Mouse (Mus musculus) mature B cell (primary cell): ENCODE measurements around the gene Olfr575.

ENCODE experiments used
- in situ Hi-C: fragments of 300-500 bp; cut with MboI; formaldehyde crosslinking; loops from 2 replicates; pipeline ENCODE4 v1.14.3; 2019

The Olfr575 gene

DNA sequence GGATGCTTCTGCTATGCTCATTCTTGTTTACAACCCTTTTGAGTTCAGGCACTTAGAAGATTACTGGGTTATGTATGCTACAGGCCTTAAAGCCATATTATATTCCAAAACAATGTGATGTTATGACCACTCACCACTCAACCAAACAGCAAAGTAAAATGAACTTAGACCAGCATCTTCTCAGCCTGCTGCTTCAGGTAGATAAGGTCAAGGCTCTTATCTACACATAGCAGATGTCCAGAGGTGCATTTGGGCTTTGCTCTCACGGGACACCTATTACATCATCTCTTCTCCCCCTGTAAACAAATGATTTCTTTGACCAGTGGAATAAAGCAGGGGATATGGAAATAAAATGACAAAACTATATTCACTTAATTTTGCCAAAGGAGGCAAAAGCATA, at the start of gene Olfr575:
Gene Olfr575 (minus strand): TSS at position 183 of the 400 bp plus-strand sequence.
- in situ Hi-C loops = no loop called here

DNA sequence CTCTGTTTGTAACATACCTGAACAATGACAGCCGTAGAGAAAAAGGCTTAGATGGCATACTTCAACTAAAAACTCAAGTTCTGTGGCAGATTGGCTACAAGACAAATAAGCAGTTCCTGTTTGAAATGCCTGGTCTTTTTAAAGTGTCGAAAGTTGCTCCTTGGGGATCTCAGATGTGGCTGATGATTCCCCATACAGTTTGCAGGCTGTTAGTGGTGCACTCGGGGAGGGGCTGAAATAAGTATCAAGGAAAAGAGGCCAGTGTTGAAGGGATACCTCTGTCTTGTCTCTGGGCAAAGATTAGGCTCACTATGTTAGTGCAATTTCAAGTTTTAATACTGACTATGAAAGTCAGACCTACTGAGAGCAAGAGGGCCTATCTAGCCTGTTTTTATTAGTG, 30.6 kb upstream of the Olfr575 start, which contains the start of gene Olfr578:
Gene Olfr578 (minus strand): TSS at position 101 of the 400 bp plus-strand sequence.
- in situ Hi-C loops = no loop called here

DNA sequence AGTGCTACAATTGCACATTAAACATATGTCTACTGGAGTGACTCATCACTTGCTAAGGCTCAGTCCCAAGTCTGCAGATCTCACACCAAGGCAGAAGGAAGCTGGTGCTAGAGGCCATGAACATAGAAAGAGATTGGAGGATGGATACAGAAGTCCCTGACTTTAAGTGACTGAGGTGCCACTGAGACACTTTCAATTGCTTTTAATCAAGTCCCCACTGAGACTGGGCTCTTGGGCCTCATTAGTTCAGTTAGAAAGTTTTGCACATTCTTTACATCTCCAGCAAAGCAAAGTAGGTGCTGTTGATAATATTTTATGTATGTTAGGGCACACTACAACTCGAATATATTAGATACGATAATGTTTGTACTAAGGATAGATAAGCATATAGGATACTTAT, 17.3 kb upstream of the Olfr575 start, which contains the start of gene Olfr577:
Gene Olfr577 (minus strand): TSS at position 101 of the 400 bp plus-strand sequence.
- in situ Hi-C loops = no loop called here

DNA sequence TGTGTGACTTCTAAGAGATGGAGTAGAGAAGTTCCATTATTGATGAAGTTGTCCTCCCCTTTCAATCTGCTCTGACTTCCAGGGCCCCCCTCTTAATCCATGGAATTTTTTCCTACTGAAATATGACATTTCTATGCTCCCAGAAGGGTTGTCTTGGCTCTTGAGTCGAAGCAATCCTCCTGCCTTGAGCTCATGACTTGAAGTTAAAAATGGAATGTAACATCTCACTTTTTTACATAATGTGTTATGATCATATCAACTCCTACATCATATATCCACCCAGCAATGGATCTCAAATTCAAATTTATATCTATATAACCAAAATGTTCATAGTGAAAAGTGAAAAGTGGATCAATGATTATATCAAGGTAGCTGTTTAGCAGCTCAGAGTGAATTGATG, 15.8 kb upstream of the Olfr575 start:
- in situ Hi-C loops = no loop called here

DNA sequence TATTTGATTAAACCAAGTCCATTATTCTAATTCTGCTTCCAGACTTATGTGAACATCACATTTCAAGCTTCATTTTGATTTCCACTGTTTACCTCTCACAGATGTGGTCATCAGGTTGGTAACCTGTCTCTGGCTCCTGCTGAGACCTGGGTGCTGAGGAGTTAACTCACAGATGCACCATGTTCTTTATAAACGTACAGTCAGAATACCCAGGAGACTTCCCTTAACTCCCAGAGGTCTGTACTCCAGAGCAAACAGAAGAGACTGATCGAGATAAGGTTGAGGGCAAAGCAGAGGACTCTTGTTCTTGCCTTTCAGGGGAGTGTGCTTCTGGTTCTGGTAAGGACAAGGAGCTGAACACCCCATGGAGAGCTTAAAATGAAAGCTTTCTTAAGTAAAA, 3.8 kb upstream of the Olfr575 start, which contains the start of gene Olfr576:
Gene Olfr576 (plus strand): TSS at position 301 of the 400 bp plus-strand sequence.
- in situ Hi-C loops = no loop called here

DNA sequence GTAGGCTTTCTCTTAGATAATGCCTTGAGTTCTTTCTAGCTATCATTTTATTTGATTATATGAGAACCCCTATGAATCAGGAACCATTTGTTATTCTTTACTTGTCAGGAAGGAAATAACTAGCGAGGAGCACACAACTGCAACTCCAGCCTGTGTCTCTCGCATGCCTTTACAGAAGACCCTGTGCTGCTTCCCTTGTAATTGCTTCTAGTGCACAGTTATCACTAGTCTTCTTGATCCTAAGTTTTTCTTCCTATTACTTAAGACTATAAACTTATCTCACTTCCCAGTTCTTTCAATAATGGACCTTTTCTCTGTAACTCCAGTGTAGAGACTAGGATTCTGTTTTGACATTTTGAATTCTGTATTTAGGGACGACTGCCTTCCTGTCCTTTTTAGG, 438 bp downstream of the Olfr575 start:
- in situ Hi-C loops = no loop called here

DNA sequence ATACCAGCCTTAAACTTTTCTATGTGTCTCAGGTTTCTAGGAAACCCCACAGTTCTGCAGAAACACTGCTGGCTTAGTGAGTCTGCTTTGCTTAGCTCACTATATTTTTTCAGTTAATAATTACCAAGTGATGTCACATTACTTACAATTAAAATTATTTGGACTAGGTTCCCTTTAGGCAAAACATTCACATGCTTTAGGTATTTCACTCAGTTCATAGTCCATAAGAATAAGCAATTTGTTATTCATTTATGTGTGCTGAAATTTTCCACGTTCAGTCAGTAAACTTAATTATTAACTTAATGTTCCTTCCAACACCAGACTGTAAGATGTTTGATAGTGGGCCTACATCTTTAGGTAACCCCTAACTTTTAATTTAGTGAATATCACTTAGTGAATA, 7.8 kb downstream of the Olfr575 start:
- in situ Hi-C loops = no loop called here

DNA sequence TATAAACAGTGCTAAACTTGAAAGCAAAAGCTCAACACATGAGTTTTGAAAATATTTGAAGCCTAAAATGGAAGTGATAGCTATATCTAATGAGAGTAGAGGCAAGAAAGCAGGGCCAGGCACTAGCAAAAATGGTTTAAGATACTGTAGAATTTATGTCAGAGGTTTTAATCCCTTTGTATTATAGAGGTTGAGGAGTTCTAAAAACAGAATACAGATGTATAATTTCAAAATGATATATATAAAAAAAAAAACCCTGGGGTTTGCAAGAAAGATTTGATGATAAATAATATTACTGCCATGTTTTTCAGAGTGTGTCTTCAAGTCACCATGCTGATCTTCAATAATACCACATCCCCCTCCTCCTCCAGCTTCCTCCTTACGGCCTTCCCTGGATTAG, 10.4 kb downstream of the Olfr575 start, which contains the start of gene Olfr574:
Gene Olfr574 (plus strand): TSS at position 301 of the 400 bp plus-strand sequence.
- in situ Hi-C loops = no loop called here

DNA sequence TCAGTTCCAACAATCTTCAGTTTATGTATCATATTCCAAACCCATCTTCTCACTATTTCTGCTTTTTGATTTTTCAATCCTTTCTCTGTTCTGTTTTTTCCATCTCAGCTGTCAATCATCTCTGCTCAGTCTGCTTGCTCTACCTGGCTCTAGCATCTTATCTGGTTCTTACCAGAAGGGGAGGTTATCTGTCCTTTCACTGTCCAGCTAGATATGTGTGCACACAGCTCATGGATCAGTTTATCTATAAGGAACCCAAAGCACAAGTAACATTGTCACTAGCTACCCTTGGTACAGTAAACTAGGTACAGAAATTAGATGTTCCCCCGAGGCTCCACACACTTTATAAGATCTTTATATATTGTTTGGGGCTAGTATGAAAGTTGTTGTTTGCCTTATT, 15.2 kb downstream of the Olfr575 start:
- in situ Hi-C loops = no loop called here

DNA sequence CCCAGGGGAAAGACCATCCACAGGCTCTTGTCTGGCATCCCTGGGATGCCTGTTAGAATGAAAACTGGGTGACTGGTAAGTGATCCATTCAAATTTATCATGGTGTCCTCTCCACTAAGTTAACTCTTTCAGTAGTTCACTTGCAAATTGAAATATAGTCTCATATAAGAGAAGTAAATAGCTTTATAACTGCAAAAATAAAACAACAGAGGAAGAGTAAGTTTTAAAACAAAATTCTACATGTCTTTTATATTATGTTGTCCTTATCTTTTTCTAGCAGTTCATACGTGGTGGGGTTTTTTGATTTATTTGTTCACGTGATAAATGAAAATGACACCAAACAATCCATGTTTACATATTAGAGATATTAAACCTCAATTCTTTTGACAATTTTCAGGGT, 16.1 kb downstream of the Olfr575 start, which contains the start of gene Olfr573-ps1:
Gene Olfr573-ps1 (minus strand): TSS at position 101 of the 400 bp plus-strand sequence.
- in situ Hi-C loops = no loop called here

DNA sequence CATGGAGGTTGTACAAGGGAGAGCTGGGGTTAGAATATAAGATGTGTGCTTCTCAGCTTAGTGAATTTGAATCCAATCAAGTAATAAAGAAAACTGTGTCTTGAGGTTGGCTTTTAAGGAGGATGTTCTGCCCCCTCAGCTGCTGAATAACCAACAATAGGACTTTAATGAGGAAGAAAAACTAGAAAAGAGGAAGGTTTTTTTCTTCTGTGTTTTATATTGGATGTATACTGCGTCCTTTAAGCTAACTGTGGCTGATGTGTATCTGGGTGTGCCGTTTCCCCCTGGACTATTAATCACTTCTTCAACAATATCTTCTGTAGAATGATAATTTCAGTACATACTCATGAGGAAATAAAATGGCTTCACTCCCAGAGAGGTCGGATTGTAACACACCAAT, 31.5 kb downstream of the Olfr575 start:
- in situ Hi-C loops = no loop called here

DNA sequence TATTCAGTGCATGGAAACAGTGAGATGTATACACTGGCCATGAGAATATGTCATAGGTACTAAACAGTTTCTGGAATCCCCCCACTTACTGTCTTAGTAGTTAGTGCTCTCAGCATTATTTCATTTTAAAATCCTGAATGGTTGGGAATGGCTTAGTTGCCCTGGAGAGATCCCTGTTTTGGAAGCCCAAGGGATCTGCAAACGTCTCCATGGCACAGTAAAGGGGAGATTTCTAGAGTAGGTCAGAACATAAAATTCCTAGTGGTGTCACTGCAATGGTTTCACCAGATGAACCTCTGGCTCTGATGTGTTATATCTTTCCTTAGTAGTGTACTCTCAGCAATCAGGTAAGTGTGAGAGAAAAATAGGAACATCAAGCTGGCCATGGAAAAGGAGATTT, 34.5 kb downstream of the Olfr575 start, which contains the start of gene Olfr572:
Gene Olfr572 (plus strand): TSS at position 301 of the 400 bp plus-strand sequence.
- in situ Hi-C loops = loop anchor here (25.0 kb wide), 1 partner anchor 412 kb away; no protein-coding TSS in a partner anchor

DNA sequence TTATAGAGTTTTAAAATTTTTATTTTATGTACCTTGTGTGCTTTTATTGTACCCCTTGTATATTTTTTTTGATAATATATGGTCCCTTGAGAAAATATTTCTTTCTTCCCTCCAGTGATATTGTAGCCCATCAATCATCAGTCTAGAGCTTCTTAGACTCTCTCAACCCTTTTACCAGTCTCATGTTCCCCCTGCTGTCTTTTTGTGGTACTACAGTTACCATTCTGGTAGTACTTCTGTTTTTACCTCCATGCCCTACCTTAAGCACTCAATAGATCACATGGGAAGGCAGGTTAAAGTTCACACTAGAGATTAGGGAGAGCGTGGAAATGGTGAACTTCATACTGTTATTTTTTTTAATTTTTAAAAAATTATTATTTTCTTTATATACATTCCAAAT, 38.9 kb downstream of the Olfr575 start:
- in situ Hi-C loops = loop anchor here (25.0 kb wide), 1 partner anchor 407 kb away; no protein-coding TSS in a partner anchor

DNA sequence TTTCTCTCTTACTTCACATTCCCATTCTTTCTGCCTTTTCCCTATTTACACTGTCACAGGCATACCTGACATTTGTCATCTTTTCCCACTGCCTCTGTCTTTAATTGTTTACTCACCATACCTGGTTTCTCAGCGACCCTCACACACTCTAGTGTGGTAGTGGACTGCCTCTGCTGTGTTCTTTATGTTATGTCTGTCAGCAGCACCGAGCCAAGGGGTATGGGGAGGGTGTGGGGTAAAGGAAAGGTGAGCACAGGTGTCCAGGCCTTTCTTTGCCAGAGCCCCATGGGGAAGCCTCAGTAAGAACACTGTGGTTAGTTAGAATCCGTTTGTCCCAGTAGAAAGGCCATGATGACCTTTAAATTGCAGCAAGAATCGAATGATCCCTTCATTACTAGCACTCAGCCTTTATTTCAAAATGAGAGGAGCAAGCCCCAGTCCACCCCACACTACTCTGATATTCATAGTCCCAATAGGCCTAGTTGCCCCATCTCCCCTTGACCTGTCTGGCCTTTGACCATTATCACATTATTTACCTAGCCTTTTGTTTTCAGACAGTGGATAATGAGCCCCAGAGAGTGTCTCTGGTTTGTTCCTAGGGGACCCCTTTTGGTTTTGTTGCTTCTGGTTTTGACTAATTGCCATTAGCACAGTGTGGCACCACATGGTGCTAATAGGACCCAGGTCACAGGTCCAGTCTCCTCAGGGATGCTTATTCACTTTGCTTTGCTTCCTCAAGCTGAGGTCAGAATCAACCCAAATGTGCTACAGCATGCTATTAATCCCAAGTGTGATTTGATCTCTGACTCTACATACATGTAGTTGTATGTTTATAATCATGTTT, 41.3 kb downstream of the Olfr575 start, which contains the start of gene Olfr571:
Gene Olfr571 (minus strand): TSS at position 505 of the 844 bp plus-strand sequence.
- in situ Hi-C loops = loop anchor here (25.0 kb wide), 1 partner anchor 405 kb away; no protein-coding TSS in a partner anchor

DNA sequence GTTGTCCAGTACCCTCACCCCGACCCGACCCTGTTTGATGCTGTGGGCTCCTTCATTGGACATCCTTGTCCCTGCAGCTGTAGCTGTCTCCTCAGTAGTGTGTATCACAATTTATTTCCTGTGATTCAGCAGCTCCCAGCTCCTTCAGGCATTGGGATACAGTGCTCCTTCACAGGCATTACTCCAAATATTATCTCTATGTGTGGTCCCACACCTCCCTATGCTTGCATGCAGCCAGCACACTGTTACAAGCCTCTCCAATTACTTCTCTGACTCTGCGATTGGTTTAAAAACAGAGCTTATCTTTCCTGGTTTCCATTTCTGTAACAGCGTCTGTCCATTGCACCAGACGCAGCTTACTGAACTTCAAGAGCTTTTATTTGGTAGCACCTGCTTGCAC, 42.2 kb downstream of the Olfr575 start:
- in situ Hi-C loops = loop anchor here (25.0 kb wide), 1 partner anchor 404 kb away; no protein-coding TSS in a partner anchor

DNA sequence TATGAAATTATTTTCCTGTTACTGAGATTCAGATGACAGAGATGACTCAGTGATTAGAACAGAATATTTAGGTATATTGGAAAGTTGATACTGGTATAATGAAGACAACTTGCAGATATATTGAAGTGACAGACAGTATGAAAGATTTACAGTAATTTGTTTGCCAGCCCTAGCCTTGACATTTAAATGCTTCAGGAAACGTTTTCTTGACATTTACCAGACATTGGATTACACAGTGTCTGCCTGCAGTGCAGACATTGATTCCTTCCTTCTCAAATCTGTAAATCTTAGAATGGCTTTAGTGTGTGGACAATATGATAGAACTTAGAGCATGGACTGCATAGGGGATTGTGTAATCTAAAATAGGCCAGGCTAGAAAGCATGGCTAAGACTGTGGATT, 43.3 kb downstream of the Olfr575 start:
- in situ Hi-C loops = loop anchor here (25.0 kb wide), 1 partner anchor 403 kb away; no protein-coding TSS in a partner anchor
